Mouse (Mus musculus) heart, postnatal 25 days (tissue): ENCODE measurements around the gene Avpr2. TPM values are rescaled to one million over a fixed set of nuclear protein-coding genes. Genes with fewer than 3 reads are reported as not detected.

Experiments
- DNase-seq: peaks from one replicate; pipeline ENCODE4 v3.0.0; 2022; ENCODE audit warnings: low spot score
- intact Hi-C: fragments of 180-260 bp; cut with DNase I; formaldehyde crosslinking; loops from one replicate; pipeline ENCODE4 v1.15.1; 2025
- total RNA-seq, 2 experiments: library from RNA; stranded (reverse); gene quantifications; 2 replicates each; pipeline ENCODE4 v1.2.3; 2021

Gene Avpr2
- total RNA-seq, 2 experiments from 2014 or later, result not detected

DNA sequence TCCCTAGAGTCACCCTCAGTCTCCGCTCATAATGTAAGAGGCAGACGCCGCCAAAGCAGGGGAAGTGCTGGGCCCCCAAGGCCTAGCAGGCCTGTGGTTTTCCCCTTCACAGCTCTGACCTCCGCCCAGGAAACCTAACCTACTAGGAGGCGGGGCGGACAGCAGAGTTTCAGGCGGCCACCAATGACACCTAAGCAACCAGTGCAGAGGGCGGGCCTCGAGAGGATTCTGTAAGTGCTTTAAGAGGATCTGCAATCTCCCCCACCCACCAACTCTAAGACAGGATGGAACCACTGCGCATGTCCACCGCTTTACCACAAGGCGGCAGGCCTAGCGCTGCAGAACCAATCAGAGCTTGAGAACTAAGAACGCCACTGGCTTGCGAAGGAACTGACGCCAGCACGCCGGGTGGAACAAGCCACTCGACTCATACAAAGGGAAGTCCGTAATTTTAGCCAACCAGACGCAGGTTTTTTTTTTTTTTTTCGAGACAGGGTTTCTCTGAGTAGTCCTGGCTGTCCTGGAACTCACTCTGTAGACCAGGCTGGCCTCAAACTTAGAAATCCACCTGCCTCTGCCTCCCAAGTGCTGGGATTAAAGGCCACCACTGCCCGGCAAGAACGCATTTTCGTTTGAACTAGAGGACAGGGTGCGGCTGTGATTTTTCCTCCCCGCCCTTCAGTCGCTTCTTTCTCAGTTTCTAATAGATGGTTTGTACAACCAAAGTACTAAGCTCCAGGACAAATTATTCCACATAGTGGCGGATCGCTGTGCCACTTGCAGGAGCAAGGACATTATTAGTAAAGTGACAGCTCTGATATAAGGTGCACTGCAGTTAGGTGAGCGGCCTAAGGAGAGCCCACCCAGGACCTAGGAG is 23.2 kb downstream of the Avpr2 start:
- intact Hi-C loops, result no loop called here
- peak; percentile 80 for DNase-seq

DNA sequence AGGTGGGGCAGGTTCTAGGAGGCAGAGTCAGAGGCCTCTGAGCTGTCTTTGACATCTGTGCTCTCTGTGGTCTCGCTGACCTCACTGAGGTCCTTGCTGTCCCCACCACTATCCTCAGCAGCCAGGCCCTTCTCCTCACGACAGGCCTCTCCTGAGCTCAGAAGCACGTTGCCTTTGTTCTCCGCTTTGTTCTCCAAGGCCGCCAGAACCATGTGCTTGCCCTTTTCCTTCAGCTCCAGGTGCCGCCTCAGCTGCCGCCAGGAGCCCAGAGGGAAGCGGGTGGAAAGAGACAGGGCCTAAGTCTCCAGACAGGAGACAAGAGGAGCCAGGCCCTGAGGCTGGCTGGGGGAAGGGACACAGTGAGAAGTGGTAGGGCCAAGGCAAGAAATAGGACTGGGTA is 25.0 kb downstream of the Avpr2 start:
- DNase-seq, result no peak
- intact Hi-C loops, result no loop called here

DNA sequence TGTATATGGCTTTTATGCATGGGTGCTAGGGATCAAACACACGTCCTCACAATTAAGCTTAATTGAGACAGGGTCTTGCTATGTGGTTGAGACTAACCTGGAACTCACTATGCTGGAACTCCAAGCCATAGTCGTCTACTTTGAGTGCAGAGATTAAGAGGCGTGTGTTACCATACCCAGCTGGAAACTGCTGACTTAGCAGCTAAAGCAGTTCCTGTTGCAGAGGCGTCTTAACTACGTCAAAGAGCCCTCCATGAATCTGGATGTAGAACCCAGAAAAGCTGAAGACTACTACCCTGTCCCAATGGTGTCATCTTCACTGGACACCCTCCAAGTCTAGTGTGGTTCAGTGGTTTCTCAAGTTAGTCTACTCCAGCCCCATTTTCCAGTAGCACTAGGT is 26.7 kb downstream of the Avpr2 start:
- intact Hi-C loops, result no loop called here
- DNase-seq, result no peak

DNA sequence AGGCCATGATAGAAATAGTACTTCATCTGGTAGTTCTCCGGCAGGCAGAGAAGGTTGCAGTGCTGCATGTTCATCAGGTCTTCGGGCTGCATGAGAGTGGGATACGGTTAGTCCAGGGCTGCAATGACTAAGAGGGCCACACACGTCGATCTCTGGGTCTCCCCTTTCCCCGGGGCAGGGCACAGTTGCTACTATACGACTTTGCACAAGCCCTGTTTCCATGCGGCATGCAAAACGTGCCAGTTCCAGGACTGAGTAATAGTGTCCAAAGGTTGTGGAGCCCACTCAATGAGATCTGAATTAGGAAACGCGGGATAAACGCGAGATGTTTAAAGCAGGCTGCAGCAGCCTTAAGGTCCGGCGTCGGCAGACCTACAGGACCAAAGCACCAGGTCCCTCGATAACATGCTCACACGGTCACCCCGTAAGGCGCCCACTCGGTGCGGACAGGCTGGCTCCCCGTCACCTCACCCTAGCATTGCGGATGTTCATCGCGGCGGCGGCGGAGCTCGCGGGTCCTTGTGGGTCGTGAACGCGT is 29.5 kb downstream of the Avpr2 start:
- intact Hi-C loops, result no loop called here
- no peak for DNase-seq

DNA sequence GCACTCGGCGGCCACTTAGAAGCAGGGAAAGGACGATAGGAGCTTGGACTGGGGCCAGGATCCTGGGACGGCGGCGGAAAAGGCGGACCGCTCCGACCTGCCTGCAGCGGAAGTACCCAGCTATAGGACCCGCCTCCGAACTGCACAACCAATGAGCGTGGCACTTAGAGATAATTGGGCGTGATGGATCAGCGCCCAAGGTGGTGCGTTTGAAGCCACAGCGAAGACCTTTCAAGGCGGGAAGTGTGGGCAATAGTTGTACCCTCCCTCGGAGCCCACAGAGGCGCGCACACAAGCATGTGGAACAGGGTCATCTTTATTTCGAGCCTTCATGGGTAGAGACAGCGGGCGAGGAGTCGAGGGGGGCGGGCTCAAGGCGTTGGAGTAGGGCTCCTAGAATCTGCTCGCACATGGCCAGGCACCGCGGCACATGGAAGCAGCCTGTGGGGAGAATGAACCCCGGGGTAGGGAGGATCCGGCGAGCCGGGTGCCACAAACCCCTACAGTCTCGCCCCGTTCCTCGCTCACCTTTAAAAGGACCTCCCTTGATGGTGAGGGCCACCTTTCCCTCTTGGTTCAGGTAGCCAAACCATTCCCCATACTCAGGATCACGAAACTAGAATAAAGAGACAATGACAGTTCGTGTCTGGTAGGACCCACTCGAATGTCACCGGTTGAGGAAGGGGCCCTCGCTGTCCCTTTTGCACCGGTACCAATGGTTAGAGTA is 30.1 kb downstream of the Avpr2 start, which contains the start of the genes Arhgap4 and Naa10:
Gene Arhgap4 (minus strand): TSS at position 48 of the 727 bp plus-strand sequence.
Gene Naa10 (minus strand): TSS at position 122 of the 727 bp plus-strand sequence.
- intact Hi-C loops, result no loop called here
- DNase-seq, result peak; percentile 75

DNA sequence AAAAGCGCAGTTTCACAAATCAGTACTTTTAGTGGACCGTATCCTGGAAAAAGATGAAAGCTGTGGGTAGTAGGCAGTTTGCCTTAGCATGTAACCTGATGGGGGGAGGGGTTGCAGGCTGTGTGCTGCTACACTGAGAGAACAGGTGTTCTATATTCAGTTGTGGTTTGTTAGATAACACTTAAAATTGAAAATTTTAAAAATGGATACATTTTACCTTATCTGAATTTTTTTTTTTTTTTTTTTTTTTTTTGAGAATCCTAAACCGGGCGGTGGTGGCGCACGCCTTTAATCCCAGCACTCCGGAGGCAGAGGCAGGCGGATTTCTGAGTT is 30.6 kb downstream of the Avpr2 start:
- no peak for DNase-seq
- intact Hi-C loops, result no loop called here

DNA sequence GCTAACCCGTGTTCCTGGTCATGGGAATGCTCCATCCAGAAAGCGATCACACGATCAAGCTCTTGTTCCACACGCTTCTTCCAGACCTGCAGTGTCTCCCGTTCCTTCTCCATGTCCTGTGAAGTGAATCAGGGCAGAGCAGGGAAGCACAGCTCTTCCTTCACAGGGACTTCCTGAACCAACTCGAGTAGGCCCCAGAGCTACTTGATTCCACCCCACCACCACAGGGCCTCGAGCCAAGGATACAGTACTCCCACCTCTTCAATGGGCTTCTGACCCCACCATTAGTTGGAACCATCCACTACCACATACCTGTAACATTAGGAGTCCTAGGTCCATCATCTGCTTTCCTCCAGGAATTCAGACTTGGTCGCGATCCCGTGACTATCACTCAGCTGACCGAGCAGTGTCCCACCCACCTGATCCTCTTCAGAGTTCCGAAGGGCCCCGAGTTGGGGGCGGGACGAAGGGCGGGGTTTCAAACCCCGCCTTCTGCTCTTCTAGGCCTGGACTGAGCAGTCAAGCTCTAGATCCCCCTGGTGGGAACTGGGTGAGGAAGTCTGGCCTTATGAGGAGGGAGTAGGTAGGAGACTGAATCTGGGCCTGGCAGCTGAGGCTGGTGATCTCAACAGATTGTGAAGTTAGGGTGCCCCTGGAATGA is 38.6 kb downstream of the Avpr2 start, which contains the start of gene Renbp:
Gene Renbp (minus strand): TSS at position 449 of the 661 bp plus-strand sequence.
- intact Hi-C loops, result no loop called here

DNA sequence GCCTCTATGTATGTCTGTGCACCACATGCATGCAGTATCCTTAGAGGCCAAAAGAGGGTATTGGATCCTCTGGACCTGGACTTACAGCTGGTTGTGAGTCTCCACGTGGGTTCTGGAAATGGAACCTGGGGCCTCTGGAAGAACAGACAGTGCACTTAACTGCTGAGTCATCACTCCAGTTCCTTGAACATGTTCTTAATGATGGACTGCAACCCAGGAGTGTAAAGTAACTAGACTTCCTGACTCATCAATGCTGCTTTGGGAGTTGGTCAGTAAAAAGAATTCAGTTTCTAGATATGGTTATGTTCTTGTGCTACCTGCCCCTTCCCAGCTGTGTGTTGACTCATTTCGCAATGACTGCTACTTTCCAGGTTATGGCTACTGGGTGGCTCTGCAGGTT is 40.0 kb downstream of the Avpr2 start:
- DNase-seq, result no peak
- intact Hi-C loops, result no loop called here

More for the DNA sequence above, 38.6 kb downstream of the Avpr2 start, which contains the start of gene Renbp:
- DNase-seq, result peak; percentile 50

DNA sequence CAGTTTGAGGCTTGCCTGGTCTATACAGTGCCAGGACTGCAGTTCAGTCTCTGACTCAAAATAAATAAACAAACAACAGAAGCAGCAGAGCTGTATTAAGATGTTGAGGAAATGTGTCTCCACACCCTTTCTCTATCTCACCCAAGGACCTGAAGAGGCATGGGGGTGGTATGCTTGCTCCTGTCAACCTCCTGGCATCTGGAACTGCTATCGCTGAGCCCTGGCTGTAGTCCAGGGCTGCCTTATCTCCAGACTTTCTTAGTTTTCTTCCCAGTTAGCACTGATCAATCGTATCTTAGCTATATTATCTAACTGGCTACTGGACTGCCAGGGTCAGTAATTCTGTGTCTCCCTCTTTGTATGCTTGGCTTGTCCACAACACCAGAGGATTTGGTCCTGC is 50.0 kb downstream of the Avpr2 start:
- intact Hi-C loops, result loop anchor here (5.0 to 10.0 kb wide), 2 partner anchors 270 to 887 kb away; partner anchors contain the start of gene Slc6a8
- no peak for DNase-seq

DNA sequence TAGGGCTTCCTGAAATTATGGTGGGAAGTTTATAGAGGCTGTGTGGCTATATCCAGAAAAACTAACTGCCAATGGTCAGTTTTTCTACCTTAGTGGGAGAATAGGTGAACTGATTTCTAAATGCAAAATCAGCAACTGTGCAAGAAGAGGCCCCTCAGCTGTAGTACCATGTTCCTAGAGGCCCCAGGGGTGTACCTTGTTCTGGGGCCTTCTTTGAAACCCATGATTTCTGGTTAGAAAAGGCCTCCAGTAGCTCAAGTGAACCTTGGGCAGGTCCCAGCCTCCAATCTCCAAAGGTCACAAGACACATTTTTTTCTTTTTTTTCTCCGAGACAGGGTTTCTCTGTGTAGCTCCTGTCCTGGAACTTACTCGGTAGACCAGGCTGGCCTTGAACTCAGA is 50.4 kb downstream of the Avpr2 start:
- no peak for DNase-seq

More for the DNA sequence above, 50.4 kb downstream of the Avpr2 start:
- intact Hi-C loops, result loop anchor here (5.0 to 10.0 kb wide), 2 partner anchors 270 to 887 kb away; partner anchors contain the start of gene Slc6a8

Other genes with a start within 250 kb of the Avpr2 start
- 1 to 10 TPM; 5.0 to 7.6 TPM for gene Pnck, start 232.0 kb upstream of the Avpr2 start, total RNA-seq
- gene Slc6a8, start 219.0 kb upstream of the Avpr2 start, total RNA-seq, result 100 to 1,000 TPM; 123 to 125 TPM
- 10 to 100 TPM; 76.5 to 81.9 TPM for gene Bcap31, start 175.9 kb upstream of the Avpr2 start, total RNA-seq
- 10 to 100 TPM; 29.1 to 30.6 TPM for gene Abcd1, start 175.5 kb upstream of the Avpr2 start, total RNA-seq
- gene Plxnb3, start 135.0 kb upstream of the Avpr2 start, total RNA-seq, result 1 to 10 TPM; 1.6 to 1.7 TPM
- gene Srpk3, start 117.7 kb upstream of the Avpr2 start, total RNA-seq, result 10 to 100 TPM; 29.5 to 32.8 TPM
- 100 to 1,000 TPM; 607 to 615 TPM for gene Idh3g, start 105.2 kb upstream of the Avpr2 start, total RNA-seq
- gene Ssr4, start 105.1 kb upstream of the Avpr2 start, total RNA-seq, result 10 to 100 TPM; 83.8 to 87.4 TPM
- gene Pdzd4, start 67.1 kb upstream of the Avpr2 start, total RNA-seq, result 1 to 10 TPM; 1.7 to 1.8 TPM
- 1 to 10 TPM; 2.2 to 2.3 TPM for gene L1cam, start 4.0 kb downstream of the Avpr2 start, total RNA-seq
- gene Arhgap4, start 29.8 kb downstream of the Avpr2 start, total RNA-seq, result 1 to 10 TPM; 1.5 to 1.8 TPM
- gene Naa10, start 29.8 kb downstream of the Avpr2 start, total RNA-seq, result 10 to 100 TPM; 61.5 to 69.3 TPM
- 1 to 10 TPM; 5.8 to 6.2 TPM for gene Renbp, start 38.7 kb downstream of the Avpr2 start, total RNA-seq
- 10 to 100 TPM; 39.3 to 41.8 TPM for gene Hcfc1, start 74.3 kb downstream of the Avpr2 start, total RNA-seq
- 10 to 100 TPM; 58.1 to 60.1 TPM for gene Irak1, start 131.8 kb downstream of the Avpr2 start, total RNA-seq
- not detected for gene Opn1mw, start 235.4 kb downstream of the Avpr2 start, total RNA-seq
- gene Mecp2, start 243.3 kb downstream of the Avpr2 start, total RNA-seq, result 10 to 100 TPM; 27.2 to 30.1 TPM